In the genomic region with DNA sequence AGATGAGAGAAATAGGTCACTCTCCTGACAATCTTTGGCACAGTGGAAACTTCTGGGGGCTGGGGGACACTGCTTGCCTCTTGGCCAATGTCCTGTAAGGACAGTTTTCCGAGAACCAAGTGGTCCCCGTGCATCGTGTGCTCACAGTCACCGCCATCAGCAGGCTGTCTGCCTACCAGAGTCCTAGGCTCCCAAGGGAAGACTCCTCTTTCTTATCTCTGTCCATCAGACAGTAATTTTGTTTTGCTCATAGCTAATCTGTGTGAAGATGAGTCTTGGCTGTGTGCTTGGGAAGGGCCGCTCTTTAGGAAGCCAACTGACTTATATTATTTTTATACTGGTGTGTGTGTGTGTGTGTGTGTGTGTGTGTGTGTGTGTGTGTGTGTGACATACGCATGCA, we compare ENCODE assay signal across 19 mouse cellular contexts. TPM values are rescaled to one million over a fixed set of nuclear protein-coding genes. Genes with fewer than 3 reads are reported as not detected.
A peak's percentile ranks its signal among the peaks of the same experiment; 100 is the strongest.
DNase-seq lines count a peak whose midpoint lies in the region; ATAC-seq and TF ChIP-seq lines count a peak whose summit lies in the region.
"Had no signal": no experiment of that assay in that cellular context is flagged by ENCODE, and none has a peak within 500 bp of the region (broad histone marks: within the 10 kb centered on the region; RNA-seq: fewer than 3 reads in every experiment).

No protein-coding gene starts in this region.

- no peak overlapping the region for H3K9ac ChIP-seq in hindbrain, embryonic 13.5 days
- H3K9ac ChIP-seq in hindbrain, embryonic 14.5 days, result no peak overlapping the region
- no peak overlapping the region for H3K9ac ChIP-seq in lung, embryonic 14.5 days
- H3K9ac ChIP-seq in lung, postnatal 0 days (replicated peaks; ENCODE audit: low read depth), result no peak overlapping the region
- H3K9ac ChIP-seq in embryonic facial prominence, embryonic 15.5 days, result no peak overlapping the region
- H3K9ac ChIP-seq: forebrain, embryonic 15.5 days; heart, embryonic 13.5 days had no signal

- WGBS in hindbrain, embryonic 13.5 days, result 74% methylated on average over 6 of the region's 6 CpGs
- 76% methylated on average over 6 of the region's 6 CpGs for WGBS in hindbrain, embryonic 14.5 days
- WGBS in lung, embryonic 14.5 days, result 74% methylated on average over 6 of the region's 6 CpGs
- 70% methylated on average over 6 of the region's 6 CpGs for WGBS in lung, postnatal 0 days
- WGBS in embryonic facial prominence, embryonic 15.5 days, result 75% methylated on average over 6 of the region's 6 CpGs

- H3K4me1 ChIP-seq in hindbrain, embryonic 13.5 days (replicated peaks), result peaks cover 24% of the 10 kb centered on the region
- peaks cover 11% of the 10 kb centered on the region; the same call in 1 of the 2 replicates for H3K4me1 ChIP-seq in hindbrain, embryonic 14.5 days (replicated peaks; ENCODE audit: control insufficient read depth, insufficient read depth, low read length)
- H3K4me1 ChIP-seq in lung, embryonic 14.5 days (ENCODE audit: insufficient read depth), result peaks cover 14% of the 10 kb centered on the region
- peaks cover 8% of the 10 kb centered on the region; the same call in 1 of the 2 replicates for H3K4me1 ChIP-seq in lung, postnatal 0 days (ENCODE audit: insufficient read depth, low read depth, low read length)
- H3K4me1 ChIP-seq in embryonic facial prominence, embryonic 15.5 days, result peaks cover 35% of the 10 kb centered on the region

- TF ChIP-seq EP300 in lung, postnatal 0 days (IDR thresholded peaks at IDR 0.05), result no peak

- no peak for TF ChIP-seq CTCF in lung, embryonic 14.5 days (IDR thresholded peaks at IDR 0.05; ENCODE audit: low read depth)
- no peak for TF ChIP-seq CTCF in lung, postnatal 0 days (IDR thresholded peaks at IDR 0.05)

- no peak overlapping the region for H3K4me2 ChIP-seq in hindbrain, embryonic 13.5 days
- no peak overlapping the region for H3K4me2 ChIP-seq in hindbrain, embryonic 14.5 days (replicated peaks)
- H3K4me2 ChIP-seq in lung, embryonic 14.5 days, result no peak overlapping the region
- no peak overlapping the region for H3K4me2 ChIP-seq in lung, postnatal 0 days (replicated peaks; ENCODE audit: low read depth, low read length)
- no peak overlapping the region for H3K4me2 ChIP-seq in embryonic facial prominence, embryonic 15.5 days (replicated peaks)
- H3K4me2 ChIP-seq: forebrain, embryonic 15.5 days; heart, embryonic 13.5 days had no signal

- 0 out of 2 replicates have a peak, but pooled peaks have one; percentile 15 for ATAC-seq in hindbrain, embryonic 13.5 days (ENCODE audit: low FRiP score)
- ATAC-seq in hindbrain, embryonic 14.5 days (ENCODE audit: low FRiP score), result no peak
- ATAC-seq in lung, embryonic 14.5 days (ENCODE audit: insufficient read depth), result no peak
- ATAC-seq in lung, postnatal 0 days, result no peak
- no peak for ATAC-seq in embryonic facial prominence, embryonic 15.5 days (ENCODE audit: insufficient number of reproducible peaks, low FRiP score, low TSS enrichment, low read depth)
- peak; percentile 62 for ATAC-seq in megakaryocyte-erythroid progenitor cell, adult 5-6 weeks (replicated peaks; ENCODE audit: low FRiP score, low TSS enrichment, poor library complexity, severe bottlenecking)
- ATAC-seq: forebrain, embryonic 15.5 days had no signal

- no peak overlapping the region for H3K27ac ChIP-seq in hindbrain, embryonic 13.5 days
- no peak overlapping the region for H3K27ac ChIP-seq in hindbrain, embryonic 14.5 days
- peak overlapping the region; percentile 1; the same call in 1 of the 2 replicates for H3K27ac ChIP-seq in lung, embryonic 14.5 days (ENCODE audit: low read depth)
- no peak overlapping the region for H3K27ac ChIP-seq in lung, postnatal 0 days (ENCODE audit: low read length)
- H3K27ac ChIP-seq in embryonic facial prominence, embryonic 15.5 days (replicated peaks), result 0 out of 2 replicates have a peak overlapping the region, but pooled peaks have one; percentile 17
- H3K27ac ChIP-seq: forebrain, embryonic 15.5 days; heart, embryonic 13.5 days; midbrain, embryonic 10.5 days had no signal

- DNase-seq in hindbrain, embryonic 14.5 days (ENCODE audit: low spot score), result no peak
- no peak for DNase-seq in lung, embryonic 14.5 days
- no peak for DNase-seq in lung, postnatal 0 days (ENCODE audit: low spot score)
- DNase-seq in thymus, postnatal 36 days, result no peak
- DNase-seq in adrenal gland, postnatal 36 days, result no peak
- DNase-seq: B cell, adult 2 months; cerebellum, adult 11-12 months; kidney, adult 2 months; kidney, postnatal 36 days; lung, adult 18-20 months; lung, postnatal 36 days; retina, postnatal 1 day; thymus, postnatal 4 days had no signal

- no peak overlapping the region for H3K4me3 ChIP-seq in hindbrain, embryonic 13.5 days
- no peak overlapping the region for H3K4me3 ChIP-seq in hindbrain, embryonic 14.5 days (replicated peaks; ENCODE audit: low read length)
- no peak overlapping the region for H3K4me3 ChIP-seq in lung, embryonic 14.5 days (ENCODE audit: low read depth, low read length)
- no peak overlapping the region for H3K4me3 ChIP-seq in lung, postnatal 0 days (ENCODE audit: low read depth, low read length)
- H3K4me3 ChIP-seq in embryonic facial prominence, embryonic 15.5 days (replicated peaks), result no peak overlapping the region
- H3K4me3 ChIP-seq: forebrain, embryonic 15.5 days; heart, embryonic 13.5 days; midbrain, embryonic 10.5 days had no signal

- H3K9me3 ChIP-seq in hindbrain, embryonic 13.5 days, result no peaks in the 10 kb centered on the region
- H3K9me3 ChIP-seq in hindbrain, embryonic 14.5 days (ENCODE audit: control insufficient read depth, low read length), result no peaks in the 10 kb centered on the region
- H3K9me3 ChIP-seq in lung, embryonic 14.5 days (ENCODE audit: low read depth, low read length), result no peaks in the 10 kb centered on the region
- H3K9me3 ChIP-seq in lung, postnatal 0 days (ENCODE audit: low read length), result no peaks in the 10 kb centered on the region
- no peaks in the 10 kb centered on the region for H3K9me3 ChIP-seq in embryonic facial prominence, embryonic 15.5 days (replicated peaks)
- H3K9me3 ChIP-seq: forebrain, embryonic 15.5 days; heart, embryonic 13.5 days; midbrain, embryonic 10.5 days had no signal

- H3K27me3 ChIP-seq in hindbrain, embryonic 13.5 days, result no peaks in the 10 kb centered on the region
- H3K27me3 ChIP-seq in hindbrain, embryonic 14.5 days (ENCODE audit: control insufficient read depth, insufficient read depth, low read length), result no peaks in the 10 kb centered on the region
- no peaks in the 10 kb centered on the region for H3K27me3 ChIP-seq in lung, embryonic 14.5 days (ENCODE audit: insufficient read depth, low read length)
- no peaks in the 10 kb centered on the region for H3K27me3 ChIP-seq in lung, postnatal 0 days (replicated peaks; ENCODE audit: insufficient read depth, low read length)
- H3K27me3 ChIP-seq in embryonic facial prominence, embryonic 15.5 days, result no peaks in the 10 kb centered on the region
- H3K27me3 ChIP-seq: forebrain, embryonic 15.5 days; heart, embryonic 13.5 days had no signal

- H3K36me3 ChIP-seq in hindbrain, embryonic 13.5 days, result peaks cover 42% of the 10 kb centered on the region
- peaks cover 46% of the 10 kb centered on the region for H3K36me3 ChIP-seq in hindbrain, embryonic 14.5 days (replicated peaks; ENCODE audit: control insufficient read depth, insufficient read depth)
- H3K36me3 ChIP-seq in lung, embryonic 14.5 days (ENCODE audit: insufficient read depth), result peaks cover 22% of the 10 kb centered on the region
- 0 out of 2 replicates have a peak, but pooled peaks cover 9% of the 10 kb centered on the region for H3K36me3 ChIP-seq in lung, postnatal 0 days (ENCODE audit: insufficient read depth, low read length)
- peaks cover 39% of the 10 kb centered on the region; the same call in 1 of the 2 replicates for H3K36me3 ChIP-seq in embryonic facial prominence, embryonic 15.5 days

RNA-seq across cellular contexts. Expression of gene Sept11, which starts 52.3 kb away (rescaled TPM):
- polyA plus RNA-seq in hindbrain, embryonic 13.5 days (2015; fragmentation: Nextera tagmentation; extraction: Ambion mirVana), result 165 and 171 TPM in 2 replicates
- 155 and 163 TPM in 2 replicates for polyA plus RNA-seq in hindbrain, embryonic 14.5 days (2014; fragmentation: Nextera tagmentation; extraction: Ambion mirVana)
- polyA plus RNA-seq in lung, embryonic 14.5 days (2014; fragmentation: Nextera tagmentation; extraction: Ambion mirVana), result 184 and 186 TPM in 2 replicates
- polyA plus RNA-seq in lung, postnatal 0 days (2015; fragmentation: Nextera tagmentation; extraction: Ambion mirVana), result 49.1 and 58.6 TPM in 2 replicates
- 195 and 200 TPM in 2 replicates for polyA plus RNA-seq in embryonic facial prominence, embryonic 15.5 days (2015; fragmentation: Nextera tagmentation; extraction: Ambion mirVana)
- total RNA-seq in megakaryocyte-erythroid progenitor cell, adult 5-6 weeks (2014; fragmentation: Nextera tagmentation), result 44.5 and 60.0 TPM in 2 replicates
- total RNA-seq in megakaryocyte-erythroid progenitor cell, adult 5-6 weeks (2017), result 37.3 and 38.7 TPM in 2 replicates
- total RNA-seq in adrenal gland, postnatal 36 days (2021), result 10 to 100 TPM; 37.0 to 46.9 TPM

Comparison
In these comparisons a context has a peak if more than half of its experiments do, and no peak if none do; other contexts are left out.
1. ATAC-seq: peak in hindbrain, embryonic 13.5 days (single experiment) and megakaryocyte-erythroid progenitor cell, adult 5-6 weeks (single experiment); none in hindbrain, embryonic 14.5 days (single experiment), lung, embryonic 14.5 days (single experiment), lung, postnatal 0 days (single experiment) and embryonic facial prominence, embryonic 15.5 days (single experiment).
2. H3K27ac ChIP-seq: peak in lung, embryonic 14.5 days (single experiment) and embryonic facial prominence, embryonic 15.5 days (single experiment); none in hindbrain, embryonic 13.5 days (single experiment), hindbrain, embryonic 14.5 days (single experiment) and lung, postnatal 0 days (single experiment).